Mouse (Mus musculus) limb, embryonic 11.5 days (tissue): Measurements from ENCODE around the gene Olfr521. TPM values are rescaled to one million over a fixed set of nuclear protein-coding genes. Genes with fewer than 3 reads are reported as not detected.
"Not testable (repeated sequence)": the region's sequence is repeated elsewhere in the genome, so short reads cannot be mapped to it uniquely, and the experiment has no call there.

Experiments
- ATAC-seq: fragments of 200-750 bp; cut with Nextera tagmentation; 2 replicates; pipeline ENCODE4 v1.8.0; 2017; ENCODE audit warnings: low read depth; ENCODE audit not compliant: insufficient number of reproducible peaks, low FRiP score, low TSS enrichment
- DNase-seq: peaks from one replicate; pipeline ENCODE4 v3.0.0-alpha.2; 2015; ENCODE audit warnings: low spot score
- H3K27ac ChIP-seq: fragments of 300-500 bp; sonication (generic); replicated peaks from 2 replicates; pipeline ENCODE4 v1.5.1; 2014; ENCODE audit warnings: low read depth, mild to moderate bottlenecking, low read length
- H3K27me3 ChIP-seq: fragments of 300-500 bp; sonication (generic); 2 replicates; pipeline ENCODE4 v1.6.1; 2014; ENCODE audit warnings: mild to moderate bottlenecking, low read length, mixed read lengths; ENCODE audit not compliant: control insufficient read depth, insufficient read depth
- H3K36me3 ChIP-seq: fragments of 300-500 bp; sonication (generic); 2 replicates; pipeline ENCODE4 v1.6.1; 2014; ENCODE audit warnings: mild to moderate bottlenecking, low read length, moderate library complexity, mixed read lengths; ENCODE audit not compliant: control insufficient read depth, insufficient read depth
- H3K4me1 ChIP-seq: fragments of 300-500 bp; sonication (generic); 2 replicates; pipeline ENCODE4 v1.6.1; 2014; ENCODE audit warnings: low read length, mixed read lengths; ENCODE audit not compliant: control insufficient read depth, insufficient read depth
- H3K4me2 ChIP-seq: fragments of 300-500 bp; sonication (generic); 2 replicates; pipeline ENCODE4 v1.6.1; 2014; ENCODE audit warnings: low read depth, mild to moderate bottlenecking, moderate library complexity; ENCODE audit not compliant: severe bottlenecking
- H3K4me3 ChIP-seq: fragments of 300-500 bp; sonication (generic); 2 replicates; pipeline ENCODE4 v1.5.1; 2014; ENCODE audit warnings: low read depth, low read length
- H3K9ac ChIP-seq: fragments of 300-500 bp; sonication (generic); 2 replicates; pipeline ENCODE4 v1.6.1; 2014; ENCODE audit warnings: mild to moderate bottlenecking, low read length
- H3K9me3 ChIP-seq: fragments of 300-500 bp; sonication (generic); 2 replicates; pipeline ENCODE4 v1.6.1; 2016; ENCODE audit warnings: low read length; ENCODE audit not compliant: control insufficient read depth
- WGBS: fragments of 180-500 bp; shearing (Covaris S2); extraction: QIAGEN DNeasy Blood & Tissue Kit; methylation state at CpG from one replicate; pipeline ENCODE4 v1.1.7; 2014; 5-methylcytosine and 5-hydroxymethylcytosine counted together
- polyA plus RNA-seq: library from polyadenylated mRNA; unstranded; fragments of >200 nt; fragmentation: Nextera tagmentation; extraction: Ambion mirVana; gene quantifications from 2 replicates; pipeline ENCODE4 v1.2.1, GENCODE M21; 2014

The Olfr521 gene
- polyA plus RNA-seq, 1 experiment from 2014 or later = not detected

DNA sequence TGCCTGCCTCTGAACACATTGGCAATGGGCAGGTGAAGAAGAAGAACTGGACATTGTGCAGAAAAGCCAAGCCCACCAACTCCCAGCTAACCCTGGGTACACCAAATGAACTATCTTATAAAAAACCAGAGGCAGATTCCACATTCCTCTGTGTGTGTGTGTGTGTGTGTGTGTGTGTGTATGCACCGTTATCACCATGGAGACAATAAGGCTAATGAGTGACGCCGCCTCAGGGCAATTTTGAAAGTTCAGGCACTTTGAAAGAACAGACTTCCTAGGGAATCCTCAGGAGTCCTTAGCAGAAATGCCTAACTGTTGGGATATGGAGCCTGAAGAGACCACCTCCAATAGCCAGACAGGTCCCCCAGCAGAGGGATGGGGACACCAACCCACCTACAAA lies 34.0 kb downstream of the Olfr521 start:
- WGBS = 79% methylated on average over 3 of the region's 3 CpGs
- DNase-seq = no peak
- no peak for ATAC-seq
- Histone ChIP-seq H3K27me3 (0 out of 2 replicates have a peak, but pooled peaks cover 6% of the 10 kb centered on the region), H3K4me3 (no peak overlapping the region), H3K4me2 (no peak overlapping the region), H3K9ac (no peak overlapping the region), H3K9me3 (no peaks in the 10 kb centered on the region), H3K36me3 (no peaks in the 10 kb centered on the region), H3K27ac (no peak overlapping the region), H3K4me1 (peaks cover 10% of the 10 kb centered on the region)

GRCm38 (mm10) chr7:99797911-99798647 lies 34.8 kb downstream of the Olfr521 start:
- Histone ChIP-seq H3K27ac (no peak overlapping the region), H3K36me3 (no peaks in the 10 kb centered on the region), H3K4me1 (peaks cover 10% of the 10 kb centered on the region), H3K27me3 (0 out of 2 replicates have a peak, but pooled peaks cover 6% of the 10 kb centered on the region), H3K4me2 (no peak overlapping the region), H3K9me3 (no peaks in the 10 kb centered on the region), H3K4me3 (no peak overlapping the region), H3K9ac (no peak overlapping the region)
- ATAC-seq = no peak
- DNase-seq = peak; percentile 67
- WGBS = 38% methylated on average over 6 of the region's 6 CpGs

DNA sequence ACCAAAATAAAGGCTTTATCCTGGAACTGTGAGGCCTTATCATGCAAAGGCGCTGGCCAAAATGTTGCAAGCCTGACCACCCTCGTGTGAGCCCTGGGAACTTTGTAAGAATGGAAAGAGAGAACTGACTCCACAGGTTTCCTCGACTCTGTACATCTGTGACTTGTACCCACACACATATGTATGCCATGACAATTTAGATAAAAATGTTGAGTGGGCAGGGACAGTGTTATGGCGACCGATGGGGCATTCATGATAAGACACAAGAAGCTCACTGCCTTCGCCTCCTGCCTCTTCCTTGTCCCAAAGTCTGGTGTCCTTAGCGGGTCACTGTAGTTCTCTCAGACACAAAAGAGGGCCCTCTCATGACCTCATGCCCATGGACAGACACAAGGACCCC lies 35.8 kb downstream of the Olfr521 start:
- Histone ChIP-seq H3K27me3 (0 out of 2 replicates have a peak, but pooled peaks cover 6% of the 10 kb centered on the region), H3K27ac (no peak overlapping the region), H3K4me2 (no peak overlapping the region), H3K9me3 (no peaks in the 10 kb centered on the region), H3K36me3 (no peaks in the 10 kb centered on the region), H3K4me1 (peaks cover 10% of the 10 kb centered on the region), H3K4me3 (no peak overlapping the region), H3K9ac (no peak overlapping the region)
- no peak for DNase-seq
- no peak for ATAC-seq
- 79% methylated on average over 7 of the region's 7 CpGs for WGBS

GRCm38 (mm10) chr7:99803535-99803934 lies 40.2 kb downstream of the Olfr521 start:
- ATAC-seq (no peak), DNase-seq (no peak)
- WGBS = 68% methylated on average over 8 of the region's 8 CpGs
- no peaks in the 10 kb centered on the region for H3K27me3 ChIP-seq
- no peaks in the 10 kb centered on the region for H3K9me3 ChIP-seq
- H3K9ac ChIP-seq = no peak overlapping the region
- H3K36me3 ChIP-seq = no peaks in the 10 kb centered on the region
- no peak overlapping the region for H3K4me3 ChIP-seq
- no peak overlapping the region for H3K4me2 ChIP-seq
- H3K27ac ChIP-seq = no peak overlapping the region
- H3K4me1 ChIP-seq = no peaks in the 10 kb centered on the region

DNA sequence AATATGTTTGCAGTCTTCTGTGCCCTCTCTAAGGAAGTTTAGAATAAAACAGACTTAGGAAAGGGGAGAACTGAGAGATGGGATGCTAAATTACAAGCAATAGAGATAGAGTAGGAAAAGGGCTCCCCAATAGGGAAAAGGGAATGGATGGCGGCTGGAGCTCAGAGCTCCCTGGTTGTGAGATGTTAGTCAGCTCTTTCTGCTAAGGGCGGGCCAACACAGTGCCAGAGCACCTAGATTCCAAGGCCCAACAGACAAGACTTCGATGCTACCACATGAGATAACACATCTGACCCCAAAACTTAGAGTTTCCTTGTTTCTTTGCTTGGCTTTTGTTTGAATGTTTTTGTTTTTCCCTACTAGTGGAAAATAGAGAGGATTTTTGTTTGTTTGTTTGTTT lies 40.7 kb downstream of the Olfr521 start:
- H3K9ac ChIP-seq, H3K27me3 ChIP-seq, H3K4me2 ChIP-seq, H3K4me1 ChIP-seq, H3K9me3 ChIP-seq, ATAC-seq, H3K27ac ChIP-seq, H3K36me3 ChIP-seq, DNase-seq, H3K4me3 ChIP-seq: not testable (repeated sequence)
- 80% methylated on average over 3 of the region's 3 CpGs for WGBS

DNA sequence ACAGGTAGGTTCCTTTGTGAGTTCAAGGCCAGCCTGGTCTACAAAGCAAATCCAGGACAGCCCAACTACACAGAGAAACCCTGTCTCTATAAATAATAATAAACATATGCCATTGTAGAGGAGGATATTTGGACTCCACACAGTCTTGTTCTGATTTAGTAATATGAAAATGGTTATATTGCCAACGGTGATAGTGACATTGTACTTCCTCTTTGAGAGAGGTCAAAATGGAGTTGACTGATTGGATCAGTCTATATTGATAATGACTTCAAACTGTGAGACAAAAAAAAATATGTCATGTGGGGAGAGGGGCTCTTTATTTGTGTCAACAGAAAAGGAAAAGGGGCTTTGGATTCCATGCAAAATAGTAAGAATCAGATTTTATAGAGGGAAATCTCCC lies 42.0 kb downstream of the Olfr521 start:
- Histone ChIP-seq H3K4me1 (no peaks in the 10 kb centered on the region), H3K27ac (no peak overlapping the region), H3K4me2 (no peak overlapping the region), H3K27me3 (no peaks in the 10 kb centered on the region), H3K9ac (no peak overlapping the region), H3K36me3 (no peaks in the 10 kb centered on the region), H3K9me3 (no peaks in the 10 kb centered on the region), H3K4me3 (no peak overlapping the region)
- 81% methylated on average over 1 of the region's 1 CpGs for WGBS
- DNase-seq (no peak), ATAC-seq (no peak)

DNA sequence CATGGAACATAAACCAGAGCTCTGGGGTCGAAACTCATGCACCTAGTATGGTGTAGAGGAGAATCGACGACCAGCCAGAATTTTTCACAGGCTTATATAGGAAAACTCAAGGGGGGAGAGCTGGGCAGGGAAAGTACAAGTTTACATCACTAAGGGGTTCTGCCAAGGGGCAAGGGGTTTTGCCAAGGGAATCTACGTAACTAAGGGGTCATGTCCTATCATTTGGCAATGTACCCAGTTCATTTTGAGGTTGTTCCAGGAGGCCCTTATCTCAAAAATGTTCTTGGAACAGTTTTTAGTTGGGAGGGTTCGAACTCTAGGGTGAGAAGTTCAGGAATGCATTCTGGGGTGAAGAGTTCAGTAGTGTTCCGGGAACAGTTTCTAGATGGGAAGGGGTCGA lies 43.7 kb downstream of the Olfr521 start:
- H3K9me3 ChIP-seq, H3K27me3 ChIP-seq, H3K36me3 ChIP-seq, H3K27ac ChIP-seq, H3K9ac ChIP-seq, H3K4me1 ChIP-seq, H3K4me2 ChIP-seq, H3K4me3 ChIP-seq, ATAC-seq, DNase-seq: not testable (repeated sequence)
- 84% methylated on average over 7 of the region's 7 CpGs for WGBS

GRCm38 (mm10) chr7:99810814-99811213 lies 47.5 kb downstream of the Olfr521 start:
- DNase-seq = no peak
- no peaks in the 10 kb centered on the region for H3K4me1 ChIP-seq
- WGBS = 91% methylated on average over 2 of the region's 2 CpGs
- no peak for ATAC-seq
- no peak overlapping the region for H3K4me3 ChIP-seq
- H3K27ac ChIP-seq = no peak overlapping the region
- no peaks in the 10 kb centered on the region for H3K9me3 ChIP-seq
- H3K27me3 ChIP-seq = no peaks in the 10 kb centered on the region
- no peak overlapping the region for H3K9ac ChIP-seq
- H3K36me3 ChIP-seq = no peaks in the 10 kb centered on the region
- H3K4me2 ChIP-seq = no peak overlapping the region

- no peak overlapping the region for H3K9ac ChIP-seq
- WGBS = 83% methylated on average over 4 of the region's 4 CpGs
- no peaks in the 10 kb centered on the region for H3K36me3 ChIP-seq
- no peaks in the 10 kb centered on the region for H3K9me3 ChIP-seq
- H3K27ac ChIP-seq = no peak overlapping the region
- no peaks in the 10 kb centered on the region for H3K4me1 ChIP-seq
- H3K4me3 ChIP-seq = no peak overlapping the region
- DNase-seq = no peak
- no peak for ATAC-seq
- no peak overlapping the region for H3K4me2 ChIP-seq
- H3K27me3 ChIP-seq = no peaks in the 10 kb centered on the region
Measured at GRCm38 (mm10) chr7:99811661-99812060, 48.4 kb downstream of the Olfr521 start.
